9 mouse cellular contexts compared by ENCODE assay signal in the genomic region with DNA sequence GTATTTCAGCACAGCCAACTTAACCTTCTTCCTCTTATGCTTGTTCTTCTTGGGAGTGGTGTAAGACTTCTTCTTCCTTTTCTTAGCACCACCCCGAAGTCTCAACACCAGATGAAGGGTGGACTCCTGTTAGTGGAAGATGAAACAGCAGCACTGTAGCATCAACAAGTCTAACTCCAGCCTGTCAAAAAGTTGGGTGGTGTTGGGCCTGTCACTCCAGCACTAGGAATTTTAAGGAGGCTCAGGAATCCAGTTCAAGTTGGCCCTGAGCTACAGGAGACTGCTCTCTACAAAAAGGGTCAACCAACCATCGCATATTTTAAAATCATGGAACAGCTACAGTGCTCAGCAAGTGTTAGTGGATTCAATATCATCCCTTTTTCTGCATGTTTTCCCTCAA. TPM values are rescaled to one million over a fixed set of nuclear protein-coding genes. Genes with fewer than 3 reads are reported as not detected.
DNase-seq lines count a peak whose midpoint lies in the region; ATAC-seq and TF ChIP-seq lines count a peak whose summit lies in the region.
"Not testable (repeated sequence)": the region's sequence is repeated elsewhere in the genome, so short reads cannot be mapped to it uniquely, and the experiment has no call there.
"Had no signal": no experiment of that assay in that cellular context is flagged by ENCODE, and none has a peak within 500 bp of the region (broad histone marks: within the 10 kb centered on the region; RNA-seq: fewer than 3 reads in every experiment).

No protein-coding gene starts in this region.

- H3K4me1 ChIP-seq in ES-Bruce4 (ENCODE audit: control insufficient read depth, insufficient read depth, low read length); embryonic facial prominence, embryonic 14.5 days (ENCODE audit: control insufficient read depth, insufficient read depth, low read length); stomach, embryonic 16.5 days (ENCODE audit: control insufficient read depth, insufficient read depth, low read length): not testable (repeated sequence)
- peaks cover 13% of the 10 kb centered on the region for H3K4me1 ChIP-seq in hindbrain, embryonic 13.5 days (replicated peaks)
- H3K4me1 ChIP-seq in kidney, embryonic 16.5 days (ENCODE audit: insufficient read depth, low read length) = peaks cover 15% of the 10 kb centered on the region
- peaks cover 20% of the 10 kb centered on the region for H3K4me1 ChIP-seq in liver, embryonic 15.5 days (replicated peaks)
- peaks cover 17% of the 10 kb centered on the region for H3K4me1 ChIP-seq in midbrain, embryonic 13.5 days (replicated peaks)

- peaks cover 45% of the 10 kb centered on the region for H3K36me3 ChIP-seq in ES-Bruce4 (ENCODE audit: control insufficient read depth, insufficient read depth, low read length, poor library complexity, severe bottlenecking)
- peaks cover 44% of the 10 kb centered on the region for H3K36me3 ChIP-seq in embryonic facial prominence, embryonic 14.5 days (ENCODE audit: control insufficient read depth, insufficient read depth, low read length)
- peaks cover 45% of the 10 kb centered on the region for H3K36me3 ChIP-seq in hindbrain, embryonic 13.5 days
- H3K36me3 ChIP-seq in kidney, embryonic 16.5 days (ENCODE audit: insufficient read depth, low read length) = peaks cover 35% of the 10 kb centered on the region
- H3K36me3 ChIP-seq in liver, embryonic 15.5 days (replicated peaks) = peaks cover 49% of the 10 kb centered on the region
- H3K36me3 ChIP-seq in midbrain, embryonic 13.5 days = peaks cover 41% of the 10 kb centered on the region
- H3K36me3 ChIP-seq in stomach, embryonic 16.5 days (ENCODE audit: control insufficient read depth, insufficient read depth, low read length) = peaks cover 25% of the 10 kb centered on the region

- not testable (repeated sequence) for TF ChIP-seq EP300 in ES-Bruce4 (IDR thresholded peaks at IDR 0.05; ENCODE audit: insufficient read depth, low read depth, low read length)

- H3K4me2 ChIP-seq in embryonic facial prominence, embryonic 14.5 days (ENCODE audit: low read depth, low read length) = peak overlapping the region; percentile 57
- peak overlapping the region; percentile 59 for H3K4me2 ChIP-seq in hindbrain, embryonic 13.5 days
- peak overlapping the region; percentile 56 for H3K4me2 ChIP-seq in kidney, embryonic 16.5 days (replicated peaks; ENCODE audit: low read depth, low read length)
- peak overlapping the region; percentile 78 for H3K4me2 ChIP-seq in liver, embryonic 15.5 days
- peak overlapping the region; percentile 73 for H3K4me2 ChIP-seq in midbrain, embryonic 13.5 days (replicated peaks)
- H3K4me2 ChIP-seq in stomach, embryonic 16.5 days (ENCODE audit: low read depth, low read length) = peak overlapping the region; percentile 69

- peak overlapping the region; percentile 98 for H3K9ac ChIP-seq in ES-Bruce4 (ENCODE audit: low read depth, poor library complexity, severe bottlenecking)
- peak overlapping the region; percentile 90; the same call in 1 of the 2 replicates for H3K9ac ChIP-seq in embryonic facial prominence, embryonic 14.5 days (ENCODE audit: low read depth, low read length)
- H3K9ac ChIP-seq in hindbrain, embryonic 13.5 days = not testable (repeated sequence)
- peak overlapping the region; percentile 94 for H3K9ac ChIP-seq in kidney, embryonic 16.5 days (replicated peaks; ENCODE audit: low read length)
- peak overlapping the region; percentile 81 for H3K9ac ChIP-seq in liver, embryonic 15.5 days
- peak overlapping the region; percentile 83; the same call in 1 of the 2 replicates for H3K9ac ChIP-seq in midbrain, embryonic 13.5 days (replicated peaks)
- H3K9ac ChIP-seq in stomach, embryonic 16.5 days (ENCODE audit: low read length) = peak overlapping the region; percentile 97; the same call in 1 of the 2 replicates

- H3K27me3 ChIP-seq in ES-Bruce4 (ENCODE audit: control insufficient read depth, insufficient read depth, low read length, poor library complexity, severe bottlenecking); embryonic facial prominence, embryonic 14.5 days (replicated peaks; ENCODE audit: control insufficient read depth, insufficient read depth, low read length); hindbrain, embryonic 13.5 days; kidney, embryonic 16.5 days (ENCODE audit: insufficient read depth, low read length); liver, embryonic 15.5 days; midbrain, embryonic 13.5 days; stomach, embryonic 16.5 days (ENCODE audit: control insufficient read depth, insufficient read depth, low read length): not testable (repeated sequence)

- peak overlapping the region; percentile 97; the same call in 1 of the 2 replicates for H3K4me3 ChIP-seq in ES-Bruce4 (ENCODE audit: low read depth, low read length)
- peak overlapping the region; percentile 75 for H3K4me3 ChIP-seq in embryonic facial prominence, embryonic 14.5 days (ENCODE audit: low read depth, low read length)
- H3K4me3 ChIP-seq in gastrocnemius, adult 2 months = peak overlapping the region; percentile 96
- peak overlapping the region; percentile 78 for H3K4me3 ChIP-seq in hindbrain, embryonic 13.5 days
- peak overlapping the region; percentile 88 for H3K4me3 ChIP-seq in kidney, embryonic 16.5 days (ENCODE audit: low read length)
- H3K4me3 ChIP-seq in liver, embryonic 15.5 days (replicated peaks) = peak overlapping the region; percentile 84
- peak overlapping the region; percentile 73 for H3K4me3 ChIP-seq in midbrain, embryonic 13.5 days (replicated peaks)
- H3K4me3 ChIP-seq in stomach, embryonic 16.5 days (replicated peaks; ENCODE audit: low read length) = peak overlapping the region; percentile 87

- intact Hi-C loops in gastrocnemius, adult 2 months (cut with DNase I) = loop anchor here (10.0 kb wide), 1 partner anchor 479 kb away; a partner anchor contains a TSS

- DNase-seq in embryonic facial prominence, embryonic 14.5 days (ENCODE audit: low spot score); gastrocnemius, adult 2 months: not testable (repeated sequence)

- peak overlapping the region; percentile 81 for H3K27ac ChIP-seq in ES-Bruce4 (ENCODE audit: insufficient read depth, low read length)
- peak overlapping the region; percentile 84; the same call in 1 of the 2 replicates for H3K27ac ChIP-seq in embryonic facial prominence, embryonic 14.5 days (replicated peaks; ENCODE audit: low read depth, low read length)
- H3K27ac ChIP-seq in gastrocnemius, adult 2 months; hindbrain, embryonic 13.5 days; midbrain, embryonic 13.5 days; stomach, embryonic 16.5 days (ENCODE audit: low read length): not testable (repeated sequence)
- H3K27ac ChIP-seq in kidney, embryonic 16.5 days (ENCODE audit: low read length) = peak overlapping the region; percentile 84; the same call in 1 of the 2 replicates
- peak overlapping the region; percentile 88 for H3K27ac ChIP-seq in liver, embryonic 15.5 days (replicated peaks)

- not testable (repeated sequence) for ATAC-seq in embryonic facial prominence, embryonic 14.5 days (ENCODE audit: low read depth); hindbrain, embryonic 13.5 days (ENCODE audit: low FRiP score); kidney, embryonic 16.5 days (ENCODE audit: low FRiP score, low TSS enrichment); liver, embryonic 15.5 days (ENCODE audit: insufficient read depth); midbrain, embryonic 13.5 days; stomach, embryonic 16.5 days (ENCODE audit: insufficient read depth, low FRiP score)

- 90% methylated on average over 2 of the region's 2 CpGs for WGBS in embryonic facial prominence, embryonic 14.5 days
- WGBS in hindbrain, embryonic 13.5 days = 84% methylated on average over 2 of the region's 2 CpGs
- 98% methylated on average over 2 of the region's 2 CpGs for WGBS in kidney, embryonic 16.5 days
- WGBS in liver, embryonic 15.5 days (ENCODE audit: insufficient replicate concordance) = 55% methylated on average over 2 of the region's 2 CpGs
- WGBS in midbrain, embryonic 13.5 days = 98% methylated on average over 2 of the region's 2 CpGs
- WGBS in stomach, embryonic 16.5 days = 86% methylated on average over 2 of the region's 2 CpGs

- TF ChIP-seq CTCF in ES-Bruce4 (IDR thresholded peaks at IDR 0.05; ENCODE audit: low read depth, low read length); gastrocnemius, adult 2 months (IDR thresholded peaks at IDR 0.05): not testable (repeated sequence)

- not testable (repeated sequence) for H3K9me3 ChIP-seq in ES-Bruce4 (replicated peaks; ENCODE audit: control insufficient read depth, insufficient read depth, low read length, poor library complexity, severe bottlenecking); embryonic facial prominence, embryonic 14.5 days (ENCODE audit: control insufficient read depth, low read length); hindbrain, embryonic 13.5 days; kidney, embryonic 16.5 days (ENCODE audit: low read length); liver, embryonic 15.5 days (replicated peaks); midbrain, embryonic 13.5 days; stomach, embryonic 16.5 days (replicated peaks; ENCODE audit: control insufficient read depth, low read length)

- not testable (repeated sequence) for TF ChIP-seq POLR2A in ES-Bruce4 (IDR thresholded peaks at IDR 0.05; ENCODE audit: insufficient read depth, low read length)

RNA-seq across cellular contexts. Expression of a gene that starts 1.5 kb away (rescaled TPM):
- polyA plus RNA-seq in ES-Bruce4 (2011; ENCODE audit: insufficient read depth, insufficient read length, low read depth, missing spikeins) = 0.53 and 1.2 TPM in 2 replicates
- polyA plus RNA-seq in embryonic facial prominence, embryonic 14.5 days (2014; fragmentation: Nextera tagmentation; extraction: Ambion mirVana) = 0.12 and 0.15 TPM in 2 replicates
- not detected for total RNA-seq in gastrocnemius, adult 2 months (2021)
- 0.09 TPM in 1 of 2 replicates, not detected in the other for polyA plus RNA-seq in hindbrain, embryonic 13.5 days (2015; fragmentation: Nextera tagmentation; extraction: Ambion mirVana)
- 0.15 and 0.21 TPM in 2 replicates for polyA plus RNA-seq in kidney, embryonic 16.5 days (2015; fragmentation: Nextera tagmentation; extraction: Ambion mirVana)
- 0.08 TPM in 1 of 2 replicates, not detected in the other for polyA plus RNA-seq in liver, embryonic 15.5 days (2015; fragmentation: Nextera tagmentation; extraction: Ambion mirVana)
- polyA plus RNA-seq in midbrain, embryonic 13.5 days (2015; fragmentation: Nextera tagmentation; extraction: Ambion mirVana) = 0.19 and 0.23 TPM in 2 replicates
- polyA plus RNA-seq in stomach, embryonic 16.5 days (2015; fragmentation: Nextera tagmentation; extraction: Ambion mirVana) = 0.14 and 0.28 TPM in 2 replicates
- polyA plus RNA-seq: liver, adult 2 months had no signal

RNA-seq across cellular contexts. Expression of a gene that starts 1.6 kb away (rescaled TPM):
- polyA plus RNA-seq in ES-Bruce4 (2011; ENCODE audit: insufficient read depth, insufficient read length, low read depth, missing spikeins) = 2,911 and 3,072 TPM in 2 replicates
- polyA plus RNA-seq in embryonic facial prominence, embryonic 14.5 days (2014; fragmentation: Nextera tagmentation; extraction: Ambion mirVana) = 1,401 and 1,473 TPM in 2 replicates
- total RNA-seq in gastrocnemius, adult 2 months (2021) = 100 to 1,000 TPM; 336 to 416 TPM
- polyA plus RNA-seq in hindbrain, embryonic 13.5 days (2015; fragmentation: Nextera tagmentation; extraction: Ambion mirVana) = 682 and 707 TPM in 2 replicates
- polyA plus RNA-seq in kidney, embryonic 16.5 days (2015; fragmentation: Nextera tagmentation; extraction: Ambion mirVana) = 908 and 951 TPM in 2 replicates
- 525 and 582 TPM in 2 replicates for polyA plus RNA-seq in liver, embryonic 15.5 days (2015; fragmentation: Nextera tagmentation; extraction: Ambion mirVana)
- 678 and 696 TPM in 2 replicates for polyA plus RNA-seq in midbrain, embryonic 13.5 days (2015; fragmentation: Nextera tagmentation; extraction: Ambion mirVana)
- polyA plus RNA-seq in stomach, embryonic 16.5 days (2015; fragmentation: Nextera tagmentation; extraction: Ambion mirVana) = 776 and 999 TPM in 2 replicates

RNA-seq across cellular contexts. Expression of a gene that starts 20.1 kb away (rescaled TPM):
- 37.9 and 38.7 TPM in 2 replicates for polyA plus RNA-seq in ES-Bruce4 (2011; ENCODE audit: insufficient read depth, insufficient read length, low read depth, missing spikeins)
- polyA plus RNA-seq in embryonic facial prominence, embryonic 14.5 days (2014; fragmentation: Nextera tagmentation; extraction: Ambion mirVana) = 23.6 and 34.2 TPM in 2 replicates
- 10 to 100 TPM; 21.5 to 32.1 TPM for total RNA-seq in gastrocnemius, adult 2 months (2021)
- polyA plus RNA-seq in hindbrain, embryonic 13.5 days (2015; fragmentation: Nextera tagmentation; extraction: Ambion mirVana) = 54.5 and 59.4 TPM in 2 replicates
- 49.8 and 54.4 TPM in 2 replicates for polyA plus RNA-seq in kidney, embryonic 16.5 days (2015; fragmentation: Nextera tagmentation; extraction: Ambion mirVana)
- 19.4 and 21.5 TPM in 2 replicates for polyA plus RNA-seq in liver, embryonic 15.5 days (2015; fragmentation: Nextera tagmentation; extraction: Ambion mirVana)
- 58.9 and 62.4 TPM in 2 replicates for polyA plus RNA-seq in midbrain, embryonic 13.5 days (2015; fragmentation: Nextera tagmentation; extraction: Ambion mirVana)
- polyA plus RNA-seq in stomach, embryonic 16.5 days (2015; fragmentation: Nextera tagmentation; extraction: Ambion mirVana) = 35.7 and 41.5 TPM in 2 replicates

RNA-seq across cellular contexts. Expression of a gene that starts 31.5 kb away (rescaled TPM):
- 13.9 and 14.0 TPM in 2 replicates for polyA plus RNA-seq in ES-Bruce4 (2011; ENCODE audit: insufficient read depth, insufficient read length, low read depth, missing spikeins)
- polyA plus RNA-seq in embryonic facial prominence, embryonic 14.5 days (2014; fragmentation: Nextera tagmentation; extraction: Ambion mirVana) = 28.1 and 33.1 TPM in 2 replicates
- total RNA-seq in gastrocnemius, adult 2 months (2021) = 10 to 100 TPM; 23.7 to 24.2 TPM
- polyA plus RNA-seq in hindbrain, embryonic 13.5 days (2015; fragmentation: Nextera tagmentation; extraction: Ambion mirVana) = 13.7 and 15.8 TPM in 2 replicates
- polyA plus RNA-seq in kidney, embryonic 16.5 days (2015; fragmentation: Nextera tagmentation; extraction: Ambion mirVana) = 24.5 and 28.8 TPM in 2 replicates
- 15.5 and 17.4 TPM in 2 replicates for polyA plus RNA-seq in liver, embryonic 15.5 days (2015; fragmentation: Nextera tagmentation; extraction: Ambion mirVana)
- 13.4 TPM in 2 replicates for polyA plus RNA-seq in midbrain, embryonic 13.5 days (2015; fragmentation: Nextera tagmentation; extraction: Ambion mirVana)
- 27.6 and 32.2 TPM in 2 replicates for polyA plus RNA-seq in stomach, embryonic 16.5 days (2015; fragmentation: Nextera tagmentation; extraction: Ambion mirVana)
